Mouse (Mus musculus) CD4-positive, CD25-positive, alpha-beta regulatory T cell, adult 4 months (primary cell): ENCODE data around the gene Acpp. TPM values are rescaled to one million over a fixed set of nuclear protein-coding genes. Genes with fewer than 3 reads are reported as not detected.
A peak's percentile ranks its signal among the peaks of the same experiment; 100 is the strongest.

ENCODE experiments used
- ATAC-seq: one replicate; pipeline ENCODE4 v1.8.0; 2017
- polyA plus RNA-seq, 2 experiments: library from polyadenylated mRNA; unstranded; fragments of 100-300 nt; shearing (Covaris generic); gene quantifications; one replicate each; pipeline ENCODE4 v1.2.1; 2017

The Acpp gene
- polyA plus RNA-seq, 2 experiments from 2014 or later = 2.1 to 4.6 TPM

DNA sequence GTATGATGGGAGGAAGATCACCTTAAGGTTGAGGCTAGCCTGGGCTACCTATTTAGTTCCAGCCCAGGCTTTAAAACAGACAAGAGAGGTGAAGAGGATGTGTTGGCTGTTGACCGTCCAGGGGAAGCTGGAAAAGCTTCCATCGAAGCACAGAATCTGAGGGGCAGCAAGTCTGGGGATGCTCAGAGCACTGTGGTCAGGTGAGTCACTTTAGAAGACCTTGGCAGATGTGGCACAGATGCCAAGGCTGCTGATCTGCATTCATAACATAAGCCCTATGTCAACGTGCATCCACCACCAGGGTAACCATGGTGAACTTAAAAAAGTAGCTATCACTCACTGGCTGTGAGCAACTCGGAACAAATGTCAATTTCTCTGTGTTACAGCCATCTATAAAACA, 85.9 kb downstream of the Acpp start:
- ATAC-seq = no peak

DNA sequence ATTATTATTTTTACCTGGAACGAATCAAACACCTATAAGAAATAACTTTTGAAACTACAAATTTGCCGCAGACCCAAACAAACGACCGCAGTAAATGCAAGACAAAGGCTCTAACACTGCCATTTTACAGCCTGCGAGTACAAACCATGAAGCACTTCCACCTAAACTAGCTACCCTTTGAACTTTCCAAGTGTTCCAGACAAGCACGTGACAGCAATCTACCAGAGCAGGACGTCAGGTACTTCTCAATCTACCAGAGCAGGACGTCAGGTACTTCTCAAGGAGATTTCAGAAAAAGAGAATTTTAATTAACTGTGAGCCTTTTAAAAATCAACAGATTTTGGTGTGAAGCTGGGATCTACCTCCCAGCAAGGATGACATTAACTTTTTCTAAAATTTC, 86.4 kb downstream of the Acpp start:
- no peak for ATAC-seq

DNA sequence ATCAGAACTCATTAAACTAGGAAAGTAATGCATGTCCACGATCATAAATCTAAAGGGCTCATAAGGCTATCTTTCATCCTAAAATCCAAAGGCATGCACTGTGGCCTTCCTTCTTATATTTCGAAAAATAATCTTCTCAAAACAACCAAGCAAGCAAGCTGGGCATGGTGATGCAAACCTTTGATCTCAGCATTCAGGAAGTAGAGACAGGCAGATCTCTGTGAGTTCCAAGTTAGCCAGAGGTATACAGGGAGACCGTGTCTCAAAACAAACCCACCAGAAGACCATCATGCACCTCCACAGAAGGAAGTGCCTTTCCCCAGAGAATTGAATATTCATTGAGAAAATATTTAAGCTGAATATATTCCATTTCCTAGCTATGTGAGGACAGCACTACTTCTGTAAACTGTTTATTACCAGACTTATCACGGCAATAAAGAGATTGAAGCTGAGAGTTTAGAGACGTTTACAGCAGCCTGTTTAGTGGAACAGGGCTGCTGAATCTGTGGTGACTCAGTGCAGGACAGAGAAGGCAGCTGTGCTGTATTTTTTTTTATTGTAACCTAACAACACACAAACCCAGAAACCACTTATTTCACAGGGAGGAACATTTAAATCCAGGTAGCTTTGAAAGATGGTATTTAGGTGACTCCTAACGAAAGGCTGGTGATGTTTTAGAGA, 90.1 kb downstream of the Acpp start:
- ATAC-seq = no peak

DNA sequence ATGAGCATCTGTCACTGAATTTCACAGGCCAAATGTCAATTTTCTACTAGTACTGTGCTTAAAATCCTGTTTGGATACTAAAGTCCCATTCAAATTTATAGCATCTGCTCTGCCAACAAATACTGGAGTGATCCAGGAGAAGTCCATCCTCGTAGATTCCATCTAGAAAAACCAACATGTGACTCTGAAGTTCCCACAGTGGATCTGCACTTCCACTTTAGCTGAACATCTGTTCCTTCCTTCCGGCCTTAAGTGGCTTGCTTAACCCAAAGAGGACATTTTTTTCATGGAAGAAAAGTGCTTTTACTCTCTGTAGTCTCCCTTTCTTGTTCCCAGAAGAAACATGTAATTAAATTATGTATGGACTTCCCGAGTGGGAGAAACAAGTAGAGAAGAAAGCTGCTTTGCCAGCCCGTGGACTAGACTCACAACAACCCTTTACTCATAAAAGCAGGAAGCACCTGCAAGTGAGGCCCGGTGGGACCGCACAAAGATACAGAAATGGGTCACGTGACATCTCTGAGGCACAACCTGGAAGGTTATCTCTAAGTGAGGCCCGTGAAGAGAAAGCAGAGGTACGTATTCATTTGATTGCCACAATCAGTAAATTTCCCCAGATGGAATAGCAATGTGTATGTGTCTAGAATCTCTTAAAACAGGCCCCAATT, 93.6 kb downstream of the Acpp start:
- ATAC-seq = peak; percentile 66

DNA sequence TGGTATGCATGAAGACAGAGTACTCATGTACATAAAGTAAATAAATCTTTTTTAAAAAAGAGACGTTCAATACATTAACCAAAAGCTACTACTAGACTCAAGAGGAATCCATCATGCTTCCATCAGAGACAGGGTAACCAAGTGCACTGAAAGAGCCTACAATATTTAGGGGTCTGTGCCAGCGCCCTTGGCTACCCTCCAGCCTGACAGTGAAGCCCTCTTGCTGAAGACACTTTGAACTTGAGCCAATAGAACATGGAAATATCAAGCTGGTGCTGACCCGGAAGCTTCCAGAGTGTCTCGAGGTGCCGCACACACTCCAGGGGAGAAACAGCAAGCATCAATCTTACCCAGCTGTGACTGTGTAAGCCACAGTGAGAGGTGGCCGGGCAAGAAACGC, 97.4 kb downstream of the Acpp start:
- ATAC-seq = no peak

DNA sequence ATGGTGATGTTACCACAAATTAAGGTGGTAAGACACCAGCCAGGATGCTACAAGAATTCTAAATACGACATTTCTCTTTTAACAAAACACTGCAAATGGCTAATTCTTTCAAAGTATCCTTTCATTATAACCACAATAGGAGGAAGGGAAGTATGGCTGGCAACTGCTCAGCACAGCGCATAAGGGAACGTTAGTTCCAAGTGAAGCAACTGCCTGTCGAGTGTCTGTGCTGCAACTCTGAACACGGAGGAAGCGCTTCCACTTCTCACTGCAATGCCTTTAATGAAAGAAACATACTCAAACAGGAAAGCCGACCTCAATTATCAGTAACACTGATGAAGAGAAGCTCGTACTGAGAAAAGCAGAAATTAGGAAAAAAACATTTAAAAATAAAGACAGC, 98.5 kb downstream of the Acpp start:
- ATAC-seq = no peak

Other genes with a start within 250 kb of the Acpp start
- under 1 TPM; 0.42 to 0.49 TPM for gene Ackr4, start 210.8 kb downstream of the Acpp start, polyA plus RNA-seq
- gene Dnajc13, start 74.8 kb downstream of the Acpp start, polyA plus RNA-seq = 10 to 100 TPM; 19.1 to 19.8 TPM
- not detected for gene Cpne4, start 209.5 kb upstream of the Acpp start, polyA plus RNA-seq